Mouse (Mus musculus): ENCODE measurements around the gene Mettl21a. TPM values are rescaled to one million over a fixed set of nuclear protein-coding genes. Genes with fewer than 3 reads are reported as not detected.

Mettl21a gene
- total RNA-seq (2023): 1 to 10 TPM; 2.3 to 2.6 TPM

DNA sequence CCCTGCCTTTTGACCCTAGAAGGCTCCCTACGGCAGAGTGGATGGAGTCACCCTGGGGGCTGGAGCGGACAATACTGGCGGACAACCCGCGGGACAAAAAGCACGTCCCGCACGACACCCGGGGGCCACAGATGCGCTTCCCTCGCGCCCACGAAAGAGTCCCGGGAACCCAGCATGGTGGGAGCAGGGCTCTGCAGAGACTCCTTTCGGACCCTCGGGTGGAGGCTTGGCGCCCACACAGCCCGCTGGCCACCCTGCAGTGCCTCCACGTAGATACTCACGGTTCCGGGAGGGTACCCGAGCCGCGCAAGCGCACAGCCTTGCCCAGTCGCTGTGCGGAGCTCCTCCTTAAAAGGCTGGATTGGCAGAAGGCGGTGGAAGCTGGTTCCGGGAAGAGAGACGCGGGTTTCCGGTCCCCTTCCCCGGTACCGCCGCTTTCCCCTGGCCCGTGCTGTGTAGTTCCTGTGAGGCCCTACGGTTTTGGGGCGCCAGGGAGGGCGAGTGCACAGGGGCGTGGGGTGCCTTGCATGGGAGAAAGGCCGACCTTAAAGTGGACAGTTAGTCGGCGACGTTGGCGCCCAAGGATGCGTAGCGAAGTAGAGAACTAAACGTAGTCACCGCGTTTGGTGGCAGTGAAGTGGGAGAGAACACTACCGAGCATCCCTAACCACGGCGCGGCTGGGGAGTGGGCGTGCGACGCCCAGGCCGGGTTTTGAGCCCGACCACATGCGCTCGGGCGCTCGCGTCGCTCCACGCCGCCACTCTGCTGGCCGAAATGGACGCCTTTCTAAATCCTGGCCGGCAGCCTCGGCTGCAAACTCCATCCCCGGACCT, at the start of gene Mettl21a:
TSS of gene Mettl21a (minus strand) at position 362 of the 834 bp plus-strand sequence.

Other genes with a start within 250 kb of the Mettl21a start
- 10 to 100 TPM; 68.5 to 71.2 TPM for gene Creb1, start 84.6 kb downstream of the Mettl21a start, total RNA-seq (2023)
- gene Ccnyl1, start 73.2 kb upstream of the Mettl21a start, total RNA-seq (2023): 1 to 10 TPM; 6.0 to 8.8 TPM
- gene Fzd5, start 120.5 kb upstream of the Mettl21a start, total RNA-seq (2023): 1 to 10 TPM; 3.2 to 3.6 TPM

Measured in neutrophil, adult 59 days (primary cell).